Mouse (Mus musculus) hindbrain, embryonic 14.5 days (tissue): ENCODE results near the gene Man1a. TPM values are rescaled to one million over a fixed set of nuclear protein-coding genes. Genes with fewer than 3 reads are reported as not detected.

Source experiments
- ATAC-seq: fragments of 200-750 bp; cut with Nextera tagmentation; 2 replicates; pipeline ENCODE4 v1.8.0; 2017; ENCODE audit warnings: moderate number of reproducible peaks, mild to moderate bottlenecking, moderate TSS enrichment, moderate library complexity; ENCODE audit not compliant: low FRiP score
- DNase-seq: peaks from one replicate; pipeline ENCODE4 v3.0.0-alpha.2; 2015; ENCODE audit warnings: low spot score
- H3K27ac ChIP-seq: fragments of 300-500 bp; sonication (generic); 2 replicates; pipeline ENCODE4 v1.5.1; 2014; ENCODE audit warnings: mild to moderate bottlenecking, moderate library complexity
- H3K27me3 ChIP-seq: fragments of 300-500 bp; sonication (generic); 2 replicates; pipeline ENCODE4 v1.6.1; 2014; ENCODE audit warnings: mild to moderate bottlenecking, low read length, mixed read lengths; ENCODE audit not compliant: control insufficient read depth, insufficient read depth
- H3K36me3 ChIP-seq: fragments of 300-500 bp; sonication (generic); replicated peaks from 2 replicates; pipeline ENCODE4 v1.6.1; 2014; ENCODE audit not compliant: control insufficient read depth, insufficient read depth
- H3K4me1 ChIP-seq: fragments of 300-500 bp; sonication (generic); replicated peaks from 2 replicates; pipeline ENCODE4 v1.6.1; 2014; ENCODE audit warnings: antibody characterized with exemption, low read length, mixed read lengths; ENCODE audit not compliant: control insufficient read depth, insufficient read depth
- H3K4me2 ChIP-seq: fragments of 300-500 bp; sonication (generic); replicated peaks from 2 replicates; pipeline ENCODE4 v1.6.1; 2014; ENCODE audit warnings: mild to moderate bottlenecking, moderate library complexity
- H3K4me3 ChIP-seq: fragments of 300-500 bp; sonication (generic); replicated peaks from 2 replicates; pipeline ENCODE4 v1.5.1; 2014; ENCODE audit warnings: mild to moderate bottlenecking, low read length
- H3K9ac ChIP-seq: fragments of 300-500 bp; sonication (generic); 2 replicates; pipeline ENCODE4 v1.6.1; 2014
- H3K9me3 ChIP-seq: fragments of 300-500 bp; sonication (generic); 2 replicates; pipeline ENCODE4 v1.6.1; 2016; ENCODE audit warnings: low read length; ENCODE audit not compliant: control insufficient read depth
- WGBS: fragments of 180-500 bp; shearing (Covaris S2); extraction: QIAGEN DNeasy Blood & Tissue Kit; methylation state at CpG from one replicate; pipeline ENCODE4 v1.1.7; 2014; 5-methylcytosine and 5-hydroxymethylcytosine counted together
- polyA plus RNA-seq: library from polyadenylated mRNA; unstranded; fragments of >200 nt; fragmentation: Nextera tagmentation; extraction: Ambion mirVana; gene quantifications from 2 replicates; pipeline ENCODE4 v1.2.1, GENCODE M21; 2014

Gene Man1a
- polyA plus RNA-seq, 1 experiment from 2014 or later = 7.9 TPM

GRCm38 (mm10) chr10:54066683-54067082 is 9.7 kb downstream of the Man1a start:
- no peak overlapping the region for H3K9ac ChIP-seq
- no peaks in the 10 kb centered on the region for H3K36me3 ChIP-seq
- no peak overlapping the region for H3K27ac ChIP-seq
- no peaks in the 10 kb centered on the region for H3K9me3 ChIP-seq
- H3K4me1 ChIP-seq = no peaks in the 10 kb centered on the region
- DNase-seq = no peak
- H3K27me3 ChIP-seq = no peaks in the 10 kb centered on the region
- ATAC-seq = no peak
- H3K4me2 ChIP-seq = no peak overlapping the region
- no peak overlapping the region for H3K4me3 ChIP-seq

GRCm38 (mm10) chr10:54063551-54064260 is 12.7 kb downstream of the Man1a start:
- H3K9ac ChIP-seq = no peak overlapping the region
- no peak overlapping the region for H3K4me3 ChIP-seq
- WGBS = 51% methylated on average over 8 of the region's 8 CpGs
- H3K4me2 ChIP-seq = no peak overlapping the region
- no peaks in the 10 kb centered on the region for H3K36me3 ChIP-seq
- no peaks in the 10 kb centered on the region for H3K4me1 ChIP-seq
- ATAC-seq = no peak
- no peaks in the 10 kb centered on the region for H3K9me3 ChIP-seq
- H3K27ac ChIP-seq = no peak overlapping the region
- H3K27me3 ChIP-seq = no peaks in the 10 kb centered on the region
- no peak for DNase-seq

- DNase-seq (no peak), ATAC-seq (no peak)
- Histone ChIP-seq H3K4me3 (no peak overlapping the region), H3K36me3 (no peaks in the 10 kb centered on the region), H3K4me2 (no peak overlapping the region), H3K27ac (no peak overlapping the region), H3K27me3 (no peaks in the 10 kb centered on the region), H3K4me1 (no peaks in the 10 kb centered on the region), H3K9ac (no peak overlapping the region), H3K9me3 (no peaks in the 10 kb centered on the region)
- WGBS = 88% methylated on average over 11 of the region's 11 CpGs
Observed at GRCm38 (mm10) chr10:54062835-54063234, 13.6 kb downstream of the Man1a start.

GRCm38 (mm10) chr10:54061159-54061558 is 15.2 kb downstream of the Man1a start:
- no peaks in the 10 kb centered on the region for H3K27me3 ChIP-seq
- H3K36me3 ChIP-seq = no peaks in the 10 kb centered on the region
- no peak overlapping the region for H3K4me3 ChIP-seq
- ATAC-seq (no peak), DNase-seq (no peak)
- H3K4me1 ChIP-seq = no peaks in the 10 kb centered on the region
- whole genome bisulfite sequencing = 99% methylated on average over 4 of the region's 4 CpGs
- no peaks in the 10 kb centered on the region for H3K9me3 ChIP-seq
- no peak overlapping the region for H3K27ac ChIP-seq
- no peak overlapping the region for H3K9ac ChIP-seq
- no peak overlapping the region for H3K4me2 ChIP-seq

- H3K36me3 ChIP-seq = no peaks in the 10 kb centered on the region
- no peaks in the 10 kb centered on the region for H3K9me3 ChIP-seq
- no peak overlapping the region for H3K9ac ChIP-seq
- no peaks in the 10 kb centered on the region for H3K4me1 ChIP-seq
- no peak overlapping the region for H3K4me3 ChIP-seq
- no peak for DNase-seq
- no peak for ATAC-seq
- no peaks in the 10 kb centered on the region for H3K27me3 ChIP-seq
- no peak overlapping the region for H3K27ac ChIP-seq
- 81% methylated on average over 7 of the region's 7 CpGs for WGBS
- no peak overlapping the region for H3K4me2 ChIP-seq
Observed at GRCm38 (mm10) chr10:54060587-54060986, 15.8 kb downstream of the Man1a start.

- Histone ChIP-seq H3K4me2 (no peak overlapping the region), H3K4me3 (no peak overlapping the region), H3K9me3 (no peaks in the 10 kb centered on the region), H3K9ac (no peak overlapping the region), H3K27ac (no peak overlapping the region), H3K27me3 (no peaks in the 10 kb centered on the region), H3K4me1 (no peaks in the 10 kb centered on the region), H3K36me3 (no peaks in the 10 kb centered on the region)
- DNase-seq (no peak), ATAC-seq (no peak)
- WGBS = 55% methylated on average over 6 of the region's 6 CpGs
Observed at GRCm38 (mm10) chr10:54059679-54060249, 16.6 kb downstream of the Man1a start.

- DNase-seq (no peak), ATAC-seq (no peak)
- no peaks in the 10 kb centered on the region for H3K4me1 ChIP-seq
- H3K27me3 ChIP-seq = no peaks in the 10 kb centered on the region
- H3K36me3 ChIP-seq = no peaks in the 10 kb centered on the region
- no peak overlapping the region for H3K27ac ChIP-seq
- no peak overlapping the region for H3K9ac ChIP-seq
- 9% methylated on average over 3 of the region's 3 CpGs for WGBS
- no peaks in the 10 kb centered on the region for H3K9me3 ChIP-seq
- H3K4me3 ChIP-seq = no peak overlapping the region
- no peak overlapping the region for H3K4me2 ChIP-seq
Observed at GRCm38 (mm10) chr10:54059092-54059496, 17.3 kb downstream of the Man1a start.

- Histone ChIP-seq H3K4me3 (no peak overlapping the region), H3K9ac (no peak overlapping the region), H3K4me1 (no peaks in the 10 kb centered on the region), H3K27me3 (no peaks in the 10 kb centered on the region), H3K36me3 (no peaks in the 10 kb centered on the region), H3K4me2 (no peak overlapping the region), H3K27ac (no peak overlapping the region), H3K9me3 (no peaks in the 10 kb centered on the region)
- ATAC-seq (0 out of 2 replicates have a peak, but pooled peaks have one; percentile 37), DNase-seq (no peak)
- WGBS = 71% methylated on average over 3 of the region's 3 CpGs
Observed at GRCm38 (mm10) chr10:54058657-54059056, 17.8 kb downstream of the Man1a start.

- ATAC-seq = no peak
- Histone ChIP-seq H3K9ac (no peak overlapping the region), H3K4me3 (no peak overlapping the region), H3K9me3 (no peaks in the 10 kb centered on the region), H3K27ac (no peak overlapping the region), H3K36me3 (no peaks in the 10 kb centered on the region), H3K27me3 (no peaks in the 10 kb centered on the region), H3K4me2 (no peak overlapping the region), H3K4me1 (no peaks in the 10 kb centered on the region)
- DNase-seq = no peak
- WGBS = 87% methylated on average over 4 of the region's 4 CpGs
Observed at GRCm38 (mm10) chr10:54054188-54054587, 22.2 kb downstream of the Man1a start.
